Mouse (Mus musculus) ES-E14 (cell line): Measurements from ENCODE around the gene Tead1.

Source experiments
- CHD2 ChIP-seq: IDR thresholded peaks from 2 replicates; pipeline ENCODE4 v1.6.1; 2014; ENCODE audit warnings: mild to moderate bottlenecking, low read depth, low read length, inconsistent platforms
- HCFC1 ChIP-seq: IDR thresholded peaks from 2 replicates; pipeline ENCODE4 v1.6.1; 2012; ENCODE audit warnings: low read length, inconsistent platforms, borderline replicate concordance; ENCODE audit not compliant: insufficient read depth
- MAFK ChIP-seq: IDR thresholded peaks from 2 replicates; pipeline ENCODE4 v1.6.1; 2014; ENCODE audit warnings: mild to moderate bottlenecking, low read depth, low read length, inconsistent platforms; ENCODE audit not compliant: insufficient read depth
- ZNF384 ChIP-seq: IDR thresholded peaks from 2 replicates; pipeline ENCODE4 v1.6.1; 2012; ENCODE audit warnings: low read depth, low read length, inconsistent platforms

- TF ChIP-seq CHD2 (no peak), HCFC1 (no peak), MAFK (no peak), ZNF384 (no peak)
These were observed 180.8 kb downstream of the Tead1 start for GRCm38 (mm10) chr7:112859887-112860286.
